Mouse (Mus musculus) heart, embryonic 13.5 days (tissue): ENCODE measurements around the gene Hnrnpu. TPM values are rescaled to one million over a fixed set of nuclear protein-coding genes. Genes with fewer than 3 reads are reported as not detected.

Experiments used
- ATAC-seq: fragments of 200-750 bp; cut with Nextera tagmentation; 2 replicates; pipeline ENCODE4 v1.8.0; 2017; ENCODE audit warnings: moderate TSS enrichment; ENCODE audit not compliant: insufficient number of reproducible peaks, low FRiP score, low TSS enrichment; ENCODE audit errors: extremely low read depth
- H3K27ac ChIP-seq: fragments of 300-500 bp; sonication (generic); replicated peaks from 2 replicates; pipeline ENCODE4 v1.5.1; 2015; ENCODE audit warnings: moderate library complexity, mild to moderate bottlenecking, inconsistent platforms
- H3K27me3 ChIP-seq: fragments of 300-500 bp; sonication (generic); replicated peaks from 2 replicates; pipeline ENCODE4 v1.6.1; 2015; ENCODE audit warnings: mild to moderate bottlenecking, inconsistent platforms
- H3K36me3 ChIP-seq: fragments of 300-500 bp; sonication (generic); 2 replicates; pipeline ENCODE4 v1.6.1; 2015; ENCODE audit warnings: mild to moderate bottlenecking, inconsistent platforms
- H3K4me1 ChIP-seq: fragments of 300-500 bp; sonication (generic); 2 replicates; pipeline ENCODE4 v1.6.1; 2015; ENCODE audit warnings: inconsistent platforms
- H3K4me2 ChIP-seq: fragments of 300-500 bp; sonication (generic); 2 replicates; pipeline ENCODE4 v1.6.1; 2015; ENCODE audit warnings: inconsistent platforms, mild to moderate bottlenecking, moderate library complexity
- H3K4me3 ChIP-seq: fragments of 300-500 bp; sonication (generic); 2 replicates; pipeline ENCODE4 v1.5.1; 2015; ENCODE audit warnings: moderate library complexity, mild to moderate bottlenecking, inconsistent platforms
- H3K9ac ChIP-seq: fragments of 300-500 bp; sonication (generic); 2 replicates; pipeline ENCODE4 v1.6.1; 2015; ENCODE audit warnings: inconsistent platforms, mild to moderate bottlenecking, moderate library complexity
- H3K9me3 ChIP-seq: fragments of 300-500 bp; sonication (generic); 2 replicates; pipeline ENCODE4 v1.6.1; 2016; ENCODE audit warnings: inconsistent platforms
- WGBS: fragments of 180-500 bp; shearing (Covaris S2); methylation state at CpG from one replicate; pipeline ENCODE4 v1.1.7; 2015; ENCODE audit warnings: mixed read lengths; 5-methylcytosine and 5-hydroxymethylcytosine counted together
- polyA plus RNA-seq: library from polyadenylated mRNA; unstranded; fragments of >200 nt; fragmentation: Nextera tagmentation; extraction: Ambion mirVana; gene quantifications from 2 replicates; pipeline ENCODE4 v1.2.1, GENCODE M21; 2015

Hnrnpu gene
- polyA plus RNA-seq, 1 experiment from 2014 or later: 202 TPM

DNA sequence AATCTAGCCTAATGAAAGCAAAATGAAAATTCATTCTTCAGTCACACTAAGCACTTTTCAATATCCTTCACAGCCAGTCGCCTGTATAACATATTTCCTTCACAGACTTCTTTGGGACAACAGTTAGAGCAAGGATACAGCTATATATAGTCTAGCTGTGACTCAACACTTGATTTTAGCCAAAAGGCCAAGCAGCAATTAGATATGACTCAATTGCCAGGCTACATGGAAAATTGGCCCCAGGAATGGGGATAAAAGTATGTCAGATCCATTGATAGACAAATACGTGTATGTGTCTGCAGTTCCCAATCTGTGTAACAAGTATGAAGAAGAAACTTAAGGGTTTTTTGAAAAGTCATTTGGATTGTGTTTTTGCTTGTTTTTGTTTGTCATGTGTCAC, 2.6 kb upstream of the Hnrnpu start:
- ATAC-seq: no peak
- H3K4me3 ChIP-seq: no peak overlapping the region
- 63% methylated on average over 2 of the region's 2 CpGs for WGBS

DNA sequence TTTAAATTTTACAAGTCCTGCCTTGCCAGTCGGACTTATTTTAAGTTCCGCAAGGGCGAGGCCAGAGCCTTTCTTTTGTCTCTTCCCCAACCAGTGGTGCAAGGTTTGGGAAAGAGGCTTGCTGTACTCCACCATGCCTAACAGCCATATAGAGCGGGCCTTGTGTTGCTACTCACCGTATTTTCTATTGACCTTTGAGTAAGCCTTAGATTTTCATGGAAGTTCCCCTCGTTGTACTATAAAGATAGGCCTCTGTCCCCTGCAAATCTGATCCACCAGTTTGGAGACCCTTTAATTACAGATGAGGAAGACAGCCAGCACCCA, 683 bp upstream of the Hnrnpu start:
- no peak for ATAC-seq
- Histone ChIP-seq H3K4me2 (peak overlapping the region; percentile 77), H3K4me1 (peaks cover 30% of the 10 kb centered on the region), H3K9me3 (no peaks in the 10 kb centered on the region), H3K27ac (peak overlapping the region; percentile 100), H3K9ac (peak overlapping the region; percentile 100), H3K27me3 (no peaks in the 10 kb centered on the region), H3K4me3 (peak overlapping the region; percentile 100), H3K36me3 (peaks cover 21% of the 10 kb centered on the region)
- 8% methylated on average over 6 of the region's 6 CpGs for WGBS

More for the DNA sequence above, 2.6 kb upstream of the Hnrnpu start:
- no peak overlapping the region for H3K4me2 ChIP-seq
- H3K4me1 ChIP-seq: peaks cover 15% of the 10 kb centered on the region
- no peaks in the 10 kb centered on the region for H3K27me3 ChIP-seq
- peaks cover 3% of the 10 kb centered on the region for H3K36me3 ChIP-seq
- peak overlapping the region; percentile 24; the same call in 1 of the 2 replicates for H3K27ac ChIP-seq
- no peaks in the 10 kb centered on the region for H3K9me3 ChIP-seq
- no peak overlapping the region for H3K9ac ChIP-seq

DNA sequence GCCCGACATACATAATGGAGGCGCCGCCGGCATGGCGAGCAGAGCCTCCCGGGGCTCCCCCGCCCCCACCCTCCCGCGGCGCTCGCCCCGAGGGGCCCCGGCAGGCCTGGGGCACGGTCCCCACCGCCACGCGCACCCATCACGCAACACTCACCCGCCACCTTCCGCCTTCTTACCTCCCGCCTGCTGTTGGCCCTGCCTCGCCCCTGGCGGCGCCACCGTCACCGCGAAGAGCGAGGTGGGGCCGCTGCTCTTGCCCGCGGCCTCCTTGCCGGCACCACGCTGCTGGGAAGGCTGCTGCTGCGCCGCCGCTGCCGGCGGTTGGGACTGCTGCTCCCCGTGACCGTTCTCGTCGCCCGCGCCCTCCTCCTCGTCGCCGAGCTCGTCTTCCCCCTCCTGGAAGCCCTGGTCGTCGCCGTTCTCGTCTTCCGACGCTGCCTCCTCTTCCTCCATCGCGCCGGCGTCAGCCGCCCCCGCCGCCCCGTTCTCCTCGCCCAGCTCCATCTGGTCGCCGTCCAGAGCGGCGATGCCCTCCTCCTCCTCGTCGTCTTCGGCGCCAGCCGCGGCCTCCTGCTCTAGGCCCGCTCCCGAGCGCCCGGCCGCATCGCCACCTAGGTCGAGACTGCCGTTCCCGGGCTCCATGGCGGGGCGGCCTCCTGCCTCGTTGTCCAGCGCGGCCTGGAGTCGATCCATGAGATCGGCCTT, 668 bp downstream of the Hnrnpu start:
- WGBS: 1% methylated on average over 86 of the region's 89 CpGs
- peaks cover 34% of the 10 kb centered on the region for H3K36me3 ChIP-seq
- peak; percentile 44 for ATAC-seq
- peak overlapping the region; percentile 100 for H3K4me3 ChIP-seq
- peak overlapping the region; percentile 100 for H3K9ac ChIP-seq
- peaks cover 43% of the 10 kb centered on the region for H3K4me1 ChIP-seq
- H3K9me3 ChIP-seq: no peaks in the 10 kb centered on the region
- H3K27ac ChIP-seq: peak overlapping the region; percentile 100
- H3K4me2 ChIP-seq: peak overlapping the region; percentile 92
- H3K27me3 ChIP-seq: no peaks in the 10 kb centered on the region

DNA sequence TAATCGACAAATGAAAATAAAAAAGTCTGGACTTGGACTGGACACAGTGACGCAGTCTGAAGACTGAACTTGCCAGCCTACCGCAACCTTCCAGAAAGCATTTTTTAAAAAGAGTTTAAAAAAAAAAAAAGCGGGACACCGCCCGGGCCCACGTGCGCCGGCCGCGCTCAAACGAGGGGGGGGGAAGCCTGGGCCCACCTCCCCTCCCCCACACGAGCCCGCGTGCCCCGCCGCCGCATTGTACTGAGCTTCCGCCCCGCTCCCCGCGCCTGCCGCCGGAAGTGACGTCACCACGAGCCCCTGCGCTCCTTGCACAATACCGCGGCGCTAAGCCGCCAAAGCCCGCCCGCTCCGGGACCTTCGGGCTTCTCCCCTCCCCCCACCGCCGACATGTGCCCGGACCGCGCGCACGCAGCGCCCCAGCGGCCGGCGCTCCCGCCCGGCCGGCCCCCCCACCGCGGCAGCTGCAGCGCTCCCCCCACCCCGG, 1.3 kb downstream of the Hnrnpu start:
- ATAC-seq: peak; percentile 88
- no peaks in the 10 kb centered on the region for H3K27me3 ChIP-seq
- WGBS: 1% methylated on average over 49 of the region's 53 CpGs
- no peaks in the 10 kb centered on the region for H3K9me3 ChIP-seq
- peak overlapping the region; percentile 92 for H3K4me2 ChIP-seq
- H3K9ac ChIP-seq: peak overlapping the region; percentile 100
- H3K4me3 ChIP-seq: peak overlapping the region; percentile 100
- peaks cover 46% of the 10 kb centered on the region for H3K4me1 ChIP-seq
- peak overlapping the region; percentile 100 for H3K27ac ChIP-seq
- peaks cover 40% of the 10 kb centered on the region for H3K36me3 ChIP-seq

DNA sequence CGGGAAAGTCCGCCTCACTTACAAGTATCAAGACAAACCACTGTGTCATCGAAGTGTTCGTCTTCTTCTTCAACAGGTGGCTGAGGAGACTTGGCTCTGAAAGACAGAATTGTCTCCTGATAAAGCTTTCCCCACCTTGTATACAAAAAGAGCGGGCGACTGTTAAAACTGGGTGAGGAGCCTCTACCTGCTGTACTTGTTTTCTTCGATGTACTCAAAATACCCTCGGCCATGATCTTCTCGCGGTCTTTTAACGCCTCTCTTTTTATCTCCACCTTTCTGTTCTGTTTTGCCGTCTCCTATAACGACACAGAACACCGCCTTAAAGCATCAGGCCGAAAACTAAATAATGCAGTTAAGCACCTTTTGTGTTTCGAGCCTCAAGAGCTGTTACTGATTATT, 1.7 kb downstream of the Hnrnpu start:
- Histone ChIP-seq H3K36me3 (peaks cover 45% of the 10 kb centered on the region), H3K4me2 (peak overlapping the region; percentile 92), H3K9me3 (no peaks in the 10 kb centered on the region), H3K4me1 (peaks cover 50% of the 10 kb centered on the region), H3K27ac (peak overlapping the region; percentile 100), H3K4me3 (peak overlapping the region; percentile 100), H3K9ac (peak overlapping the region; percentile 100), H3K27me3 (no peaks in the 10 kb centered on the region)
- no peak for ATAC-seq
- under 1% methylated on average over 16 of the region's 16 CpGs for WGBS

DNA sequence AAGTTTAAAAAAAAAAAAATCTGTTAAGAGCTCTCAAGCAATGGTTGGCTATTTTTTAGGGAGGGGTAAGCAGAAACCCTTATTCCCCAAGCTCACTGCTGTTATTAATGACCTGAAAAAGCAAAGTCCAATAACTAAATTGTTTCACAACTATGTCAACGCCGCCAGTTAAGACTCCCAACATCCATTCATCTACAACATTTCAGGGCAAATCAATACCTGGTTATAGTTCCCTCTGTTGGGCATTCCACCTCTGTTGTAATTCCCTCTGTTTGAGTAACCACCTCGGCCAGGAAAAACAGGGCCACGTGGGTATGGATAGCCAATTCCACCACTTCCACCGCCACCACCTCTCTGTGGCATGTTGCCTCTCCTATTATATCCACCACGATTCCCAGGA, 7.7 kb downstream of the Hnrnpu start:
- Histone ChIP-seq H3K27ac (no peak overlapping the region), H3K4me2 (no peak overlapping the region), H3K36me3 (peaks cover 93% of the 10 kb centered on the region), H3K9ac (no peak overlapping the region), H3K27me3 (no peaks in the 10 kb centered on the region), H3K9me3 (no peaks in the 10 kb centered on the region), H3K4me3 (no peak overlapping the region), H3K4me1 (peaks cover 40% of the 10 kb centered on the region)
- ATAC-seq: no peak
- 75% methylated on average over 6 of the region's 6 CpGs for WGBS

DNA sequence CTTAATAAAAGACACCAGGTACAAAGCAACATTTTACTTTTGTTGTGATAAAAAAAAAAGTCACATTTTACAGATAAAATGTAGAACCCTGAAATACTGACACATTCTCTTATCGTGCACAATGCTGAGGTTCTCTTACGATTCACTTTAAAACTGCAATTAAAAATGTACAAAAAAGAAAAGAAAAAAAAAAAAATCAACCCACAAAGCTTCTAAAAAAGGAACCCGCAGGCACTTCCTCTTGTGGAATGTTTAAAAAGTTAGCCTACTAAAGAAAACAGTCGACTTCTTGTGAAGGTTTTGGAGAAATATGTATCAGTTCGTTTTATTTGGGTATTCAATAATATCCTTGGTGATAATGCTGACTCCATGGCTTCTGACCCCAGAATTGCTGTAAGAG, 8.6 kb downstream of the Hnrnpu start:
- Histone ChIP-seq H3K4me3 (no peak overlapping the region), H3K27ac (no peak overlapping the region), H3K4me1 (peaks cover 33% of the 10 kb centered on the region), H3K9ac (no peak overlapping the region), H3K27me3 (no peaks in the 10 kb centered on the region), H3K4me2 (no peak overlapping the region), H3K36me3 (peaks cover 92% of the 10 kb centered on the region), H3K9me3 (no peaks in the 10 kb centered on the region)
- WGBS: 78% methylated on average over 5 of the region's 5 CpGs
- ATAC-seq: no peak

DNA sequence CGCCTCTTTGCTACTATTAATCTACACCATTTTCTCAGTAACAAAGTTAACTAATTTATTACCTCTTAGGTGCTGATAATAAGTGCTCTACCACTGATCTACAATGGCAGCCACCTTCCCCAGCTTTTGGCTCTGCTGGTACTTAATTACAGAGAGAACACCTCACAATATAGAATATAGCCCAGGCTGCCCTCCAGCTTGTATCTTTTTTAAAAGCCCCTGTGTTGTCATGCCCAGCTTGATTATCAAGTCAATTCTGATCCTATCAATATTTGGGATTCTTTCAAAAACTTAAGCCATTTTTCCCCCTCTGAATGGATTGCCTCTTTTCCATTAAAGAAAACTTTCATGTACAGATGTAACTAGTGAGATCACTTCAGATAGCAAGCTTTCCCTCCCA, 10.6 kb downstream of the Hnrnpu start:
- Histone ChIP-seq H3K27me3 (no peaks in the 10 kb centered on the region), H3K9me3 (no peaks in the 10 kb centered on the region), H3K4me2 (no peak overlapping the region), H3K4me1 (peaks cover 27% of the 10 kb centered on the region), H3K36me3 (peaks cover 91% of the 10 kb centered on the region), H3K4me3 (no peak overlapping the region), H3K9ac (no peak overlapping the region), H3K27ac (no peak overlapping the region)
- WGBS: 89% methylated on average over 1 of the region's 1 CpGs
- ATAC-seq: no peak

DNA sequence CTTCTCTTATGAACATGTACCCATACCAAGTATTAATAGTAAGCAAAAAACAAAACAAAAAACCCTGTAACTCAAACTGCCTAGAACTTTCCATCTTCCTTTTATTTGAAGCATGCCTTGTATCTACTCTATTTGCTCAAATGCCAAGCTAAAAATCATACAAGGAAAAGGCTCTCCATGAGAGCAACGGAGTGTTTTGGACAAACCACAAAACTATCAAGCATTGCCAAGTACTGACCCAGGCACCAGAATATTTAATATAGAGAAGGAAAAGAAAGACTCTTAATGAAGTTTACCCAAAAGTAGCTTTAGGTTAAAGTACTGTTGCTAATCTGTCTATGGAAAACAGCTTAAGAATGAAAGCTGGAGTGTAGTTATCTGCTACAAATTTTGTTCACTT, 11.2 kb downstream of the Hnrnpu start:
- no peak for ATAC-seq
- Histone ChIP-seq H3K9ac (no peak overlapping the region), H3K4me3 (no peak overlapping the region), H3K27ac (no peak overlapping the region), H3K9me3 (no peaks in the 10 kb centered on the region), H3K27me3 (no peaks in the 10 kb centered on the region), H3K36me3 (peaks cover 91% of the 10 kb centered on the region), H3K4me1 (peaks cover 30% of the 10 kb centered on the region), H3K4me2 (no peak overlapping the region)
- 88% methylated on average over 1 of the region's 1 CpGs for WGBS

DNA sequence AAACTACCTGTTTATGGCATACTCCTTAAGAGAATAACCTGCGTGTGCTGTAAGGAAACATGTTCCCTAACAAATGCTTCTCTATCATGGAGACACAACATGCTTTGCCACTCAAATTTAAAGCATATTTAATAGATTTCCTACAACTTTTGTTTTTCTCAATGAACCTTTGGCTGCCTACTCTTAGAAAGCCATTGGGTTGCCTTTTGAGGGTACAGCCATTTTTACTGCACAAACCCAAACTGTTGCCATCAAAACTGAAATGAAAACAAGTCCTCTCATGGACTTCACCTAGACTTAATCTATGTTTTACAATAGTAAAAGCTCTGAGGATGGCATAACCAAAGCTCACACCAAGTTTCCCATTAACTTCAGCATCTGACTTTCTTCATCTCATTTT, 13.0 kb downstream of the Hnrnpu start:
- Histone ChIP-seq H3K9ac (no peak overlapping the region), H3K36me3 (peaks cover 86% of the 10 kb centered on the region), H3K27ac (no peak overlapping the region), H3K4me3 (no peak overlapping the region), H3K4me1 (peaks cover 36% of the 10 kb centered on the region), H3K27me3 (no peaks in the 10 kb centered on the region), H3K9me3 (no peaks in the 10 kb centered on the region), H3K4me2 (no peak overlapping the region)
- WGBS: 92% methylated on average over 1 of the region's 1 CpGs
- no peak for ATAC-seq

DNA sequence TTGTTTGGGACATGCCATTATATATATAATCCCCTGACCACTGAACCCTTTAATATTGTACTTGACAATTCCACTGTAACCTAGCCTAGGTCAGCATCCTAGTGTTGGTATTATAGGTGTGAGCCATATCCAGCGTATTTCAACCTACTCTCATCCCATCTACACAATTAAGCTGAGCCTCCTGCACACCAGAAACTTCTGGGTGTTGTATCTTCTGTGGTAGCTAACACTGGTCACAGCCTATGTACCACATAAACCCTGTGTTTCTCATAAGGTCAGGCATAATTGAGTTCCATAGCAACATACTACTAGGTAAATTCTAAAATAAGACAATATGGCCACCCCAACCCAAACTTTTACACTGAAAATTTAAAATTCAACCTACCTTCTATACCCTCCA, 14.4 kb downstream of the Hnrnpu start:
- no peak overlapping the region for H3K9ac ChIP-seq
- peaks cover 76% of the 10 kb centered on the region for H3K36me3 ChIP-seq
- WGBS: 81% methylated on average over 1 of the region's 1 CpGs
- no peak overlapping the region for H3K4me2 ChIP-seq
- H3K4me1 ChIP-seq: peaks cover 33% of the 10 kb centered on the region
- no peak overlapping the region for H3K4me3 ChIP-seq
- ATAC-seq: no peak
- H3K27ac ChIP-seq: 0 out of 2 replicates have a peak overlapping the region, but pooled peaks have one; percentile 39
- H3K9me3 ChIP-seq: no peaks in the 10 kb centered on the region
- no peaks in the 10 kb centered on the region for H3K27me3 ChIP-seq

DNA sequence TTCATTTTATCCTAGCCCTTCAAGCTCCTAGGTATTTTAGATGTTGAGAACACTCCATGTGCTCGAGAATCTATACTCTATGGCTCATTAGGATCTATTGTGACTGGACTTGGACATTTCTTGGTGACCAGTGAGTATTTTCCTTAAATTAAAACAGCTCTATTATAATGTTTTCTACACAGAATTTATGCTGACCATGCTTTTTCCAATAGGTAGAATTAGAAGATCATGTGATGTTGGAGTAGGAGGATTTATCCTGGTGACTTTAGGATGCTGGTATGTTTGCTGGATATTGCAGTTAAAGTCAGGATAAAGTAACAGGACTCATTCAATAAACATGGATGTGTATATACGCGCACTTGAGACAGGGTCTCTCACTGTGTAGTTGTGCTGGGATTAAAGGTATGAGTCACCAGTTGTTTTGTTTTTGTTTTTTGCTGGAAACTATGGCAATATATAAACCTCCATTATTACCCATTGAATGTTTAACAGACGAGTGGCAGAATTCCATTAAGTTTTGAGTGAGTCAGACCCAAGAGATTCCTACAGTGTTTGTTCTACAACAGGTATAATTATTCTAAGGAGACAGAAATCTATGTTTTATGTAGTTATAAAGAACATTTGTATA, 15.8 kb downstream of the Hnrnpu start:
- H3K36me3 ChIP-seq: peaks cover 62% of the 10 kb centered on the region
- no peaks in the 10 kb centered on the region for H3K27me3 ChIP-seq
- H3K4me2 ChIP-seq: peak overlapping the region; percentile 88
- ATAC-seq: no peak
- WGBS: 69% methylated on average over 4 of the region's 4 CpGs
- H3K9me3 ChIP-seq: no peaks in the 10 kb centered on the region
- peaks cover 39% of the 10 kb centered on the region for H3K4me1 ChIP-seq
- H3K27ac ChIP-seq: peak overlapping the region; percentile 100
- no peak overlapping the region for H3K4me3 ChIP-seq
- peak overlapping the region; percentile 96 for H3K9ac ChIP-seq
